Mouse (Mus musculus): ENCODE measurements around the gene Rab3b. TPM values are rescaled to one million over a fixed set of nuclear protein-coding genes. Genes with fewer than 3 reads are reported as not detected.
"Not testable (repeated sequence)": the region's sequence is repeated elsewhere in the genome, so short reads cannot be mapped to it uniquely, and the experiment has no call there.

Gene Rab3b
- polyA plus RNA-seq, 1 experiment from 2014 or later = 9.8 TPM

GRCm38 (mm10) chr4:108909872-108910425 is 31.1 kb downstream of the Rab3b start:
- Histone ChIP-seq H3K27me3 (replicated peaks; ENCODE audit: control insufficient read depth, insufficient read depth, low read length) (no peaks in the 10 kb centered on the region), H3K4me2 (ENCODE audit: low read depth, low read length) (no peak overlapping the region), H3K9me3 (ENCODE audit: control insufficient read depth, low read length) (no peaks in the 10 kb centered on the region), H3K36me3 (ENCODE audit: control insufficient read depth, insufficient read depth, low read length) (no peaks in the 10 kb centered on the region), H3K4me1 (ENCODE audit: control insufficient read depth, insufficient read depth, low read length) (peaks cover 20% of the 10 kb centered on the region; the same call in 1 of the 2 replicates), H3K4me3 (ENCODE audit: low read length) (no peak overlapping the region), H3K27ac (ENCODE audit: low read length) (no peak overlapping the region), H3K9ac (ENCODE audit: low read depth, low read length) (no peak overlapping the region)
- 49% methylated on average over 8 of the region's 8 CpGs for WGBS
- 0 out of 2 replicates have a peak, but pooled peaks have one; percentile 19 for ATAC-seq

GRCm38 (mm10) chr4:108911866-108912265 is 33.0 kb downstream of the Rab3b start:
- Histone ChIP-seq H3K4me1 (ENCODE audit: control insufficient read depth, insufficient read depth, low read length) (0 out of 2 replicates have a peak, but pooled peaks cover 12% of the 10 kb centered on the region), H3K4me3 (ENCODE audit: low read length) (no peak overlapping the region), H3K9me3 (ENCODE audit: control insufficient read depth, low read length) (no peaks in the 10 kb centered on the region), H3K9ac (ENCODE audit: low read depth, low read length) (no peak overlapping the region), H3K36me3 (ENCODE audit: control insufficient read depth, insufficient read depth, low read length) (no peaks in the 10 kb centered on the region), H3K4me2 (ENCODE audit: low read depth, low read length) (no peak overlapping the region), H3K27me3 (replicated peaks; ENCODE audit: control insufficient read depth, insufficient read depth, low read length) (no peaks in the 10 kb centered on the region), H3K27ac (ENCODE audit: low read length) (no peak overlapping the region)
- ATAC-seq = no peak
- WGBS = 78% methylated on average over 2 of the region's 2 CpGs

GRCm38 (mm10) chr4:108913180-108913579 is 34.3 kb downstream of the Rab3b start:
- H3K9ac ChIP-seq (ENCODE audit: low read depth, low read length) = no peak overlapping the region

GRCm38 (mm10) chr4:108914391-108914790 is 35.5 kb downstream of the Rab3b start:
- H3K4me2 ChIP-seq (ENCODE audit: low read depth, low read length) = no peak overlapping the region
- WGBS = 52% methylated on average over 6 of the region's 6 CpGs

More at GRCm38 (mm10) chr4:108913180-108913579, 34.3 kb downstream of the Rab3b start:
- ATAC-seq = no peak
- Histone ChIP-seq H3K4me2 (ENCODE audit: low read depth, low read length) (no peak overlapping the region), H3K36me3 (ENCODE audit: control insufficient read depth, insufficient read depth, low read length) (no peaks in the 10 kb centered on the region), H3K4me3 (ENCODE audit: low read length) (no peak overlapping the region), H3K9me3 (ENCODE audit: control insufficient read depth, low read length) (no peaks in the 10 kb centered on the region), H3K4me1 (ENCODE audit: control insufficient read depth, insufficient read depth, low read length) (0 out of 2 replicates have a peak, but pooled peaks cover 9% of the 10 kb centered on the region), H3K27ac (ENCODE audit: low read length) (no peak overlapping the region), H3K27me3 (replicated peaks; ENCODE audit: control insufficient read depth, insufficient read depth, low read length) (no peaks in the 10 kb centered on the region)
- 80% methylated on average over 2 of the region's 2 CpGs for WGBS

GRCm38 (mm10) chr4:108915101-108915500 is 36.2 kb downstream of the Rab3b start:
- Histone ChIP-seq H3K36me3 (ENCODE audit: control insufficient read depth, insufficient read depth, low read length) (no peaks in the 10 kb centered on the region), H3K9me3 (ENCODE audit: control insufficient read depth, low read length) (no peaks in the 10 kb centered on the region), H3K4me2 (ENCODE audit: low read depth, low read length) (no peak overlapping the region), H3K27ac (ENCODE audit: low read length) (no peak overlapping the region), H3K4me3 (ENCODE audit: low read length) (no peak overlapping the region), H3K27me3 (replicated peaks; ENCODE audit: control insufficient read depth, insufficient read depth, low read length) (no peaks in the 10 kb centered on the region), H3K9ac (ENCODE audit: low read depth, low read length) (no peak overlapping the region), H3K4me1 (ENCODE audit: control insufficient read depth, insufficient read depth, low read length) (0 out of 2 replicates have a peak, but pooled peaks cover 4% of the 10 kb centered on the region)
- WGBS = 66% methylated on average over 11 of the region's 11 CpGs
- ATAC-seq = no peak

More at GRCm38 (mm10) chr4:108914391-108914790, 35.5 kb downstream of the Rab3b start:
- no peaks in the 10 kb centered on the region for H3K9me3 ChIP-seq (ENCODE audit: control insufficient read depth, low read length)
- H3K27me3 ChIP-seq (replicated peaks; ENCODE audit: control insufficient read depth, insufficient read depth, low read length) = no peaks in the 10 kb centered on the region
- H3K9ac ChIP-seq (ENCODE audit: low read depth, low read length) = no peak overlapping the region
- no peaks in the 10 kb centered on the region for H3K36me3 ChIP-seq (ENCODE audit: control insufficient read depth, insufficient read depth, low read length)
- no peak overlapping the region for H3K27ac ChIP-seq (ENCODE audit: low read length)
- H3K4me3 ChIP-seq (ENCODE audit: low read length) = no peak overlapping the region
- no peak for ATAC-seq
- H3K4me1 ChIP-seq (ENCODE audit: control insufficient read depth, insufficient read depth, low read length) = 0 out of 2 replicates have a peak, but pooled peaks cover 9% of the 10 kb centered on the region

GRCm38 (mm10) chr4:108917654-108918053 is 38.8 kb downstream of the Rab3b start:
- Histone ChIP-seq H3K4me1 (ENCODE audit: control insufficient read depth, insufficient read depth, low read length) (0 out of 2 replicates have a peak, but pooled peaks cover 4% of the 10 kb centered on the region), H3K36me3 (ENCODE audit: control insufficient read depth, insufficient read depth, low read length) (no peaks in the 10 kb centered on the region), H3K4me2 (ENCODE audit: low read depth, low read length) (no peak overlapping the region), H3K27ac (ENCODE audit: low read length) (no peak overlapping the region), H3K27me3 (replicated peaks; ENCODE audit: control insufficient read depth, insufficient read depth, low read length) (no peaks in the 10 kb centered on the region), H3K9me3 (ENCODE audit: control insufficient read depth, low read length) (no peaks in the 10 kb centered on the region), H3K9ac (ENCODE audit: low read depth, low read length) (no peak overlapping the region), H3K4me3 (ENCODE audit: low read length) (no peak overlapping the region)
- 58% methylated on average over 3 of the region's 3 CpGs for WGBS
- no peak for ATAC-seq

- WGBS = 81% methylated on average over 9 of the region's 9 CpGs
- H3K4me2 ChIP-seq (ENCODE audit: low read depth, low read length); ATAC-seq; H3K4me3 ChIP-seq (ENCODE audit: low read length); H3K36me3 ChIP-seq (ENCODE audit: control insufficient read depth, insufficient read depth, low read length); H3K27ac ChIP-seq (ENCODE audit: low read length); H3K4me1 ChIP-seq (ENCODE audit: control insufficient read depth, insufficient read depth, low read length); H3K27me3 ChIP-seq (replicated peaks; ENCODE audit: control insufficient read depth, insufficient read depth, low read length); H3K9me3 ChIP-seq (ENCODE audit: control insufficient read depth, low read length); H3K9ac ChIP-seq (ENCODE audit: low read depth, low read length): not testable (repeated sequence)
Observed at GRCm38 (mm10) chr4:108927945-108928344, 49.1 kb downstream of the Rab3b start.

GRCm38 (mm10) chr4:108933163-108933562 is 54.3 kb downstream of the Rab3b start:
- Histone ChIP-seq H3K4me2 (ENCODE audit: low read depth, low read length) (no peak overlapping the region), H3K27me3 (replicated peaks; ENCODE audit: control insufficient read depth, insufficient read depth, low read length) (no peaks in the 10 kb centered on the region), H3K4me3 (ENCODE audit: low read length) (no peak overlapping the region), H3K27ac (ENCODE audit: low read length) (no peak overlapping the region), H3K36me3 (ENCODE audit: control insufficient read depth, insufficient read depth, low read length) (no peaks in the 10 kb centered on the region), H3K9me3 (ENCODE audit: control insufficient read depth, low read length) (no peaks in the 10 kb centered on the region), H3K4me1 (ENCODE audit: control insufficient read depth, insufficient read depth, low read length) (no peaks in the 10 kb centered on the region), H3K9ac (ENCODE audit: low read depth, low read length) (no peak overlapping the region)
- peak; percentile 62 for ATAC-seq
- 68% methylated on average over 1 of the region's 1 CpGs for WGBS

GRCm38 (mm10) chr4:108934856-108935255 is 56.0 kb downstream of the Rab3b start:
- Histone ChIP-seq H3K4me1 (ENCODE audit: control insufficient read depth, insufficient read depth, low read length) (no peaks in the 10 kb centered on the region), H3K4me3 (ENCODE audit: low read length) (no peak overlapping the region), H3K27me3 (replicated peaks; ENCODE audit: control insufficient read depth, insufficient read depth, low read length) (no peaks in the 10 kb centered on the region), H3K27ac (ENCODE audit: low read length) (no peak overlapping the region), H3K36me3 (ENCODE audit: control insufficient read depth, insufficient read depth, low read length) (no peaks in the 10 kb centered on the region), H3K9me3 (ENCODE audit: control insufficient read depth, low read length) (no peaks in the 10 kb centered on the region), H3K9ac (ENCODE audit: low read depth, low read length) (no peak overlapping the region), H3K4me2 (ENCODE audit: low read depth, low read length) (no peak overlapping the region)
- WGBS = 94% methylated on average over 4 of the region's 4 CpGs
- ATAC-seq = no peak

Data from intestine, embryonic 16.5 days (tissue).